Mouse (Mus musculus) brain, adult 2 months (tissue): ENCODE results near the gene Trim40.
"Not testable (repeated sequence)": the region's sequence is repeated elsewhere in the genome, so short reads cannot be mapped to it uniquely, and the experiment has no call there.

Experiments used
- DNase-seq: peaks from one replicate; pipeline ENCODE4 v3.0.0; 2011; ENCODE audit warnings: low read depth, low spot score

Trim40 gene

DNA sequence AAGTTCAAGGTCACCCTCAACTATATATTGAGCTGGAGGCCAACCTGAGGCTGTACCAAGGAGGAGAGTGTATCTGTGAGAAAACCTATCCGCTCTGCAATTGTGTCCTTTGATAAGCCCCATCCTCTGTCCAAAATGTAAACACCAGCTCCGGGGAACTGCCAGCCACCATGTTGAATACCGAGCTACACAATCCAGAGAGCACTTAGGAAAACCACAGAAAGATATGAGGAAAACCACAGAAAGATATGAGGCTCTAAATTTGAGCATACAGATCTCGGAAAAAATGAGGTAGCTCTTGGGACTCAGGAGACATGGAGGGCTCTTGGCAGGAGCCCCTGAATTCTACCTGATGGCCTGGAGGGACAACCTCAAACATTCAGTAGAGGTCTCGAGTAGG, 3.5 kb upstream of the Trim40 start:
- no peak for DNase-seq

DNA sequence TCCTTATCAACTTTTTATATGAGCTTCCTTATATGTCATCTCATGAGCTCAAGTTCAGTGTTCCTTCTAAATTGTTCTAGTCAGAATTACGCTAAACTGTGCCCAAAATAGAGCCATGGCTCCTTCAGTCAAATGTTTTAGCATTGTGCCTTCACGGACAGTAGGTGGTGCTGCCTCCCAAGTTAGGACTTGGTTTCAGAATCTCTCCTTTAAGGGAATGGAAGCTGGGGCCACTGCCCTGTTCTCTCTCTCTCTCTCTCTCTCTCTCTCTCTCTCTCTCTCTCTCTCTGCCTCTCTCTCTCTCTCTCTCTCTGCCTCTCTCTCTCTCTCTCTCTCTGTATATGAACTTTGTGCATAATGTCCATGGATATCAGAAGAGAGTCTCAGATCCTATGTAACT, 2.4 kb upstream of the Trim40 start:
- peak; percentile 82 for DNase-seq

DNA sequence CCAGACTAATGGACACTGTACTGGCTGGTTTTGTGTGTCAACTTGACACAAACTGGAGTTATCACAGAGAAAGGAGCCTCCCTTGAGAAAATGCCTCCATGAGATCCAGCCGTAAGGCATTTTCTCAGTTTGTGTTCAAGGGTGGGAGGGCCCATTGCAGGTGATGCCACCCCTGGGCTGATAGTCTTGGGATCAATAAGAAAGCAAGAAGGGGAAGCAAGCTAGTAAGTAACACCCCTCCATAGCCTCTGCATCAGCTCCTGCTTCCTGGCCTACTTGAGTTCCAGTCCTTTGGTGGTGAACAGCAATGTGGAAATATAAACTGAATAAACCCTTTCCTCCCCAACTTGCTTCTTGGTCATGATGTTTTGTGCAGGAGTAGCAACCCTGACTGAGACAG, 1.6 kb upstream of the Trim40 start:
- not testable (repeated sequence) for DNase-seq

DNA sequence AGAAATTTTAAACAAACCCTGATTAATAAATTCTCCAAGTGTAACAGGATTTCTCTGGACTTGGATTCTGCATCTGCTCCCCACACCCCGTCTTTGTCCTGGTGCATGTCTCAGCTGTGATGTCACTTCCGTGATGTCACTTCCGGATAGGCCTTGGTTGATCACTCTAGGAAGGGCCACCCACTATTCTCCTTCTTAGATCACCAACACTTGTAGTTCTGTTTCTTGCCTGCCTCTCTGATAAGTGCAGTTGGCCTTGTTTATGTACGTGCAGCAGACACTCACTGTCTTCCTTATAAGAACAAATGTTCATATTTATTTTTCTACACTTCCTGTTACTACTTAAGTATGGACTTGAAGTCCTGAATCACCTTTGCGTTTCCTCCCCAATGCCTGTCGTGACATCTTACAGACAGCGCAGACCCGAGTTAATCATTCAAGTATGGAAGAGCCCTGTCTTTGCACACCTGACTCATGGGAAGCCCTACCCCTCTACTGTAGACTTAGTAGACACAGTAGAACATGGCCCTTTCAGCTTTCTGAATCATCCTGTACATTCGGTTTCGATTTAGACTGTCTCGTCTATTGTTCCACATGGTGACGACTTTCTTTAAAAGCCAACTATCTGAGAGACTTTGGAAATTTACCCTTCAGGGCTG, 4.7 kb downstream of the Trim40 start:
- no peak for DNase-seq

- DNase-seq: peak; percentile 22
Measured at GRCm38 (mm10) chr17:36883350-36883749, 6.6 kb downstream of the Trim40 start.

DNA sequence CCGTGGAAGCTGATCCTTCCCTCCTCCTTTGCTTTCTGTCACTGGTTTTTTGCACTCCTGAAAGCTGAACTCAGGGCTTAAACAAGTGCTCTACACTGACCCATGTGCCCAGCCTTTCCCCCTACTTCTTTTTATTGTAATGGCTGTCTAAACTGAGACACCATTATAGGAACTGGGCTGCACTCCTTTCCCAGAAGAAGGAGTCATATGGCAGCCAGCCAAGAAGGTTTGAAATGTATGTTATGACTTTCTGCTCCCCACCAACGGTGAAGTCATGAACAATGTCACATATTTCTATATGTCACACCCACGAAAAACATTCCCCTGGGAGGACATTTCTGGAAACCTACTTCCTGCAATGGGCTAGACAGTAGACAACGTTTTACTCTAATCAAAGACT, 15.3 kb downstream of the Trim40 start:
- DNase-seq: no peak

DNA sequence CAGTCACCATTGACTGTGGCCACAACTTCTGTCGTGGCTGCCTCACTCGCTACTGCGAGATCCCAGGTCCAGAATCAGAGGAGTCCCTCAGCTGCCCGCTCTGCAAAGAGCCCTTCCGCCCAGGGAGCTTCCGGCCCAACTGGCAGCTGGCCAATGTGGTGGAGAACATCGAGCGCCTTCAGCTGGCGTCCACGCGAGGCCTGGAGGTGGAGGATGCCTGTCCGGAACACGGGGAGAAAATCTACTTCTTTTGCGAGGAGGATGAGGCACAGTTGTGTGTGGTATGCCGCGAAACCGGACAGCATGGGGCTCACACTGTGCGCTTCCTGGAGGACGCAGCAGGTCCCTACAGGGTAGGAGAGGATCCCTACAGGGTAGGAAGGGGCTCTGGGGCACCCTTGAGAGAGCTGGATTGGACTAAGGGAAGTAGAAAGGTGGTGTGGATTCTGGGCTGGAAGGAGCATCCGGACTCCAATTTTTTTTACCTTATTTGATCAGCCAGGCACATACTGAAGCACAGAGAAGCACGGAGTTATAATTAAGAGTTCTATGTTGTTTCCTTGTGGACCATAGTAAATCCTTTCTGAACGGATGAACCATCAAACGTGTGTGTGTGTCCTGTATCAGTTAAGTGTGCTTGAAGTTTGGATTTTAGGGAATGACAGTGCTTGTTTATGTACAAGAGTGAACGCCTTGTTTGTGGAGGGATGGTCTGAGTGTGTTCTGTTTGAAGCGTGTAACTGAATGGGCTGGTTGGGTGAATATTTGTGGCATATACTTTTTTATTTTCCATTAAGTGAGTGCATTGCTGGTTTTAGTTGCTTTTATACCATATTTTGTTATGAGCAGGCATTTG, 19.7 kb downstream of the Trim40 start:
- no peak for DNase-seq

DNA sequence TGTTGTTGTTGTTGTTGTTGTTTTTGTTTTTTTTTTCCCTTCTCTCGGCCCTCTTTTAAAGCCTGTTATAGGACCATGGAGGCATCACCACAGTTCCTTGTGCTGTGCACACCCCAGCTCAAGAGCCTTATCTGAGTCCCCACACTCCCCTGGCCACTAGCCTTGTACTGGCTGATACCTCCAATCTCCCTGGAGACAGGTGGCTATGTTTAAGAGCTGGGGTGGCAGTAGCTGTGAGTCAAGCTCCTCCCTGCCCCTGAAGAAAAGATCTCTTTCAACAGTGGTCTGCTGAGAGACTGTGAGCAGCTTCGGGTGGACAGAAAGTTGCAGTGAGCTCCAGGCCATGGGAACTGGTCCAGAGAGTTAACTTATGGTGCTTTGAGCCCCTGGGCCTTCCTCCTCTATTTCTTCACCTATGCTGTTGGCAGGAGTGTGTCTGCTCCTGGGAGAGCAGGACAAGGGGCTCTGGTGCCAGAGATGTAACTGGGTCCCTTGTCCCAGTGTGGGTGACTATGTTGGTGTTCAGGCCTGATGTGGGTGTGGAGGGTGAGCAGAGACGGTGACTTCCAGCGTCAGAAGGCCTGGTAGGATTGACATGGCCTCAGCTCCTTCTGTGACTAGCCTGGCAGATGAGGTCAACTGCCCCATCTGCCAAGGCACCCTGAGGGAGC, 20.5 kb downstream of the Trim40 start, which contains the start of gene Trim10:
TSS of gene Trim10 (plus strand) at position 291 of the 671 bp plus-strand sequence.
- DNase-seq: no peak

- no peak for DNase-seq
Measured at GRCm38 (mm10) chr17:36868836-36869235, 21.1 kb downstream of the Trim40 start.

GRCm38 (mm10) chr17:36866719-36867527, 23.0 kb downstream of the Trim40 start, which contains the start of gene Trim15:
TSS of gene Trim15 (minus strand) at chr17:36867210.
- DNase-seq: peak; percentile 22

- DNase-seq: no peak
Measured at GRCm38 (mm10) chr17:36861680-36862079, 28.2 kb downstream of the Trim40 start.

DNA sequence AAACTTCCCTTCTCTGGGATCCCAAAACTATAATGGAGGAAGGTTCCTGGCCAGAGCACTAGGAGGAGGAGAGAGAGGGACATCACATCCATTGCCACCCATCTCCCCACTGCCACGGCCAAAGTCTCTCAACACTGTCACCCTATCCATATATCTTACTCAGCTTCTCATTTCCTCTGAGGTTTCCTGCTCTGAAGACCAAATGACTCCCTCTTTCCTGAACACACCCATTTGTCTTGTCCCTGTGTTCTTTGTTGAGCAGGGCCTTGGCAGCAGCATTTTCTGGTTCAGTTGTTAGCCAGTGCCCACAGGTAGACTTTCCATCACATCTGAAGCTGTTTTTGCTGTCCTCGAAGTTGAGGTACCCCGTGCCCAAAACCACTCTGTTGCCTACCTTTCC, 31.7 kb downstream of the Trim40 start:
- DNase-seq: no peak

DNA sequence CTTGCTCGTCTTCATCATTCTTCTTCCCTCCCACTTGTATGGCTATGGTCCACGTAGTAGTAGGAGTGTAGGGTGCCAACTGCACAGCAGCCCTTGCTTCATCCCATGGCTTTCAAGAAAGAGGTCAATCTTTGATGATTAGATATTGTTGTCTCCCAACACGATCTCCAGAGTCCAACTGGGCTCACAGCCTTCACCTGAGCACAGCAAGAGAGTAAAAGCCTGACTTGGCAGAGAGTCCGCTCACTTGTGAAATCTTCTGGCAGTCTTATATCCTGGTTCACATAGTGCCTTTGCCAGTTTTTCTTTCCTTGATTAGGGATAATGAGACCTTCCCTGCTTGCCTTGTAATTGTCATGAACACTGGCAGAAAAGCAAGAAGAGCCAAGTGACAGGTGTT, 33.7 kb downstream of the Trim40 start:
- DNase-seq: no peak

DNA sequence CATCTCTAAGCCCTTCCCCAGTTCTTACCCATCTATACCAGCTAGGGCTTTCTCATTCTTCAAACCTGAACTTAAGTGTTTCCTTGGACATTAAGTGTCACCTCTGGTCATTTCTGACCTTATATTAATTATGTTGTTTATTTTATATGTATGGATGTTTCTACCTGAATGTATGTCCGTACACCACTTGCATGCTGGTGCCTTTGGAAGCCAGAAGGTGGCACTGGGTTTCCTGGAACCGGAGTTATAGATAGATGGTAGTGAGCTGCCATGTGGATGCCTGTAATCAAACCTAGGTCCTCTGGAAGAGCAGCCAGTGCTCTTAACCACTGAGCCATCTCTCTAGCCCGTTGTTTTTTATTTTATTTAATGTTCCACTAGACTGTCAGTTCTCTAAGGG, 34.4 kb downstream of the Trim40 start:
- DNase-seq: no peak

DNA sequence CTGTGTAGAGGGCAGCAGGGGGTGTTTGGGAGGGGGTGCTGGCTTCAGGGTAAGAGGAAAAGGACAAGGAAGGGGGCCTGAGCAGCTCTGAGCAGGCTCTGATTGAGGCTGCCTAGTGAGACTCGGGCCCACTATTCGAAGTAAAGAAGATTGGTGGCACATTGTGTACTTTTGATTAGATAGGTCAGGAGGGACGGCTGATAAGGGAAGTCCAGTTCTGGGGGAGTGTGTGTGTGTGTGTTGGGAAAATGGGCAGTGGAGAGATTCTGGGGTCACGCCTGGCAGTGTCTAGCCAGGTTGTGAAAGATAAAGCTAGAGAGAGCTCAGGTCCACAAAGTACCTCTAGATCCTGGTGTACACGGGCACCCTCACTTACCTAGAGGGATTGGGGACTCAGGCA, 38.3 kb downstream of the Trim40 start:
- DNase-seq: no peak

DNA sequence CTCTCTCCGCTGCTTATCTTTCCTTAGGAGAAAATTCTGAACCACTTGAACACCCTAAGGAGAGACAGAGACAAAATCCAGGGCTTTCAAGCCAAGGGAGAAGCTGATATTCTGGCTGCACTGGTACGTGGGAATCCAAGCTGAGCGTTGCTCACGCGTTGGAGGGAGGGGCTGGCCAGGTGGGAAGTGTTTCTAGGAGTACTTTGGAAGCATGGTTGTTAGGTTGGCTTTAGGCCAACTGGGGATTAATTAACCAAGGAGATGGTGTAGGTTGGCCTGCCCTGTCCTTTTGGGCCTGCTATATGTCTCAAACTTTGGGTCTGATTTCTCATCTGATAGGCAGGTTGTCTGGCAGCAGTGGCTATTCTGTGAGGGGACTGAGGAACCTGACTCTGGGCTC, 38.7 kb downstream of the Trim40 start:
- DNase-seq: no peak

- no peak for DNase-seq
Measured at GRCm38 (mm10) chr17:36849992-36850391, 39.9 kb downstream of the Trim40 start.

DNA sequence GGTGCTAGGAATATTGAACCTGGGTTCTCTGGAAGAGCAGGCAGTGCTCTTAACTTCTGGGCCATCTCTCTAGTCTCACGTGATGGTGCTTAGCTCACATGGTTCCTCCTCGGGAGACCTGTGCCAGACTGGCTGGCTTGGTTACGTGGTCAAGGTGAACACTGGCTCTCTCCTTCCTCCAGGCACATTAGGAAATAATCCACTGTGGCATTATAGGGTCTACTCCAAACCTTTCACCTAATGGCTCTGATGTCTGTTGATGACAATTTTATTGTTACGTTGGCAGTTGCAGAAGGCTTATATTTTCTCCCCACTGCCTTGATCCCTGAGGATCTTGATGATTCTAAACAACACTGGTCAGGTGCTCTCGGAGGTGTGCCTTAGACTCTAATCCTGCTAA, 41.0 kb downstream of the Trim40 start:
- no peak for DNase-seq

DNA sequence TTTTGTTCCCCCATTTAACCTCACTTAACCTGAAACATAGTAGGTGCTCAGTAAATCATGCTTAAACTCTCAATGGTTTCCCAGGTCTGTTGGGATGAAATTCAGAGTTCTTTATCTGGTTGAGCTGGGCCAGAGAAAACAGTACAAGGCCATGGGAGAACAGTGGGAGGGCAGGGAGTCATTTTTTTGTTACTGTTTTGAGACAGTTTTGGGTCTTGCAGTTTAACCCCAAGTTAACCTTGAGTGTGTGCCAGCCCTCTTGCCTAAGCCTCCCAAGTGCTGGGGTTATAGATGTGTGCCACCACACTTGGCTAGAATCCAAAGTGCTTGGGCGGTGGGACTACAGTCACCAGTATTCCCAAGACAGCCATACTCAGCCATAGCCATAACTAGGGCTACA, 45.2 kb downstream of the Trim40 start:
- no peak for DNase-seq

DNA sequence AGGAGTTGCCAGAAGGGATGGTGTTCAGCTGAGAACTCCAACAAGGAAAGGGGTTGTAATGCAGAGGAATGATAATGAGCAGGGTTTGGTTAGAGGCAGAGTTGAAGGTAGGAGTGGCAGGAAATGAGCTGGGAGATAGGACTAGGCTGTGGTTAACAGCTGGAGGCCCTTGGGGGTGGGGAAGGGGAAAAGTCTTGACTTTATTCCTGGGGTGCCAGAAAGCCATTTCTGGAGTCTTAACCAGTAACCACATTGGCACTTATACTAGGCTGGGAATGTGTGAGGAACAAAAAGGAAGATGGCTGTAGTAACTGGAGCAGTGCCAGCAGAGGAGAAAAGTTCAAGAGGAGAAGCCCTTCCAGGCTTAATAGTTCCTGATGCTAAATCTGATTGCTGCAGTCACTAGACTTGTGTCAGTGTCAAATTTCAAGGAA, 45.6 kb downstream of the Trim40 start:
- DNase-seq: no peak

GRCm38 (mm10) chr17:36843696-36844095, 46.2 kb downstream of the Trim40 start:
- no peak for DNase-seq
